ENCODE assay signal across 8 mouse cellular contexts in the genomic region with DNA sequence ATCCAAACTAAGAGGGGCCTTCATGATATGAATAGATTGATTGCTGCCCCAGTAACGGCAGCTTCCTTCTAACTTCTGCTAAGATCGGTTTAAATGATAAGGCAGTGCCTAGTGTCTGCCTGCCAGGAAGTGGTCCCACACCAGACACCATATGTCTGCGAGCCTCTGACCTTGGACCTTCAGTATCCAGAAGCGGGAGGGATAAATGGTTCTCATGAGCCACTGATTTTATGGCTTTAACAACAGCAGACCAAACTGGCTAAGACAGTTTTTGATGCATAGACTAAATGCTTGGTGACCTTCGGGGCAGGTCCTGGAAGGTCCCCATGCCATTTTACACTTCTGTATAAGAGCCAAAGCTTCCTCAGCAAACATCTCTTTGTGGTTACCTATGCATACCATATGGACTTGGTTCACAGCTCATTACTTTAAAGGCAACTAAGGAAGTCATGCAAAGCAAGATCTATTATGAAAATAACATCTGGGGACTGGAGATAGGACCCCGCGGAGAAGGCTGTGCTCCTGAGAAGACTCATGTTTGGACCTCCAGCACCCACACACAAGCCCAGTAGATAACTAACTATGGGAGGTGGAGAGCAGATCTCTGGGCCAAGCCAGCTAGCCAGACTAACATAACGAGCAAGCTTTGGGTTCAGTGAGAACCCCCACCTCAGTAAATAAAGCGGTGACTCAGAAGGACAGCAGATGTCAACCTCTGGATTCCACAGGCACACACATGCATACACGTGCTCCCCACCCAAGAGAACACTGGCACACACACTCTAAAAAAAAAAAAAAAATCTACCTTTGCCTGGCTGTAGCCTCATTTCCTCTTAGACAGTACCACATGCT. TPM values are rescaled to one million over a fixed set of nuclear protein-coding genes. Genes with fewer than 3 reads are reported as not detected.
DNase-seq lines count a peak whose midpoint lies in the region; ATAC-seq lines count a peak whose summit lies in the region.

No protein-coding gene starts in this region.

- intact Hi-C loops in heart, postnatal 36 days (cut with DNase I) = no loop called here
- intact Hi-C loops in left cerebral cortex, postnatal 14 days (cut with DNase I) = no loop called here

- DNase-seq in heart, adult 11 months = peak; percentile 90
- DNase-seq in heart, postnatal 36 days = no peak
- DNase-seq in CD4-positive helper T cell, adult 2 months (ENCODE audit: low read depth, low spot score) = peak; percentile 70
- no peak for DNase-seq in left cerebral cortex, postnatal 14 days (ENCODE audit: low spot score in 2 of 2)
- DNase-seq in layer of hippocampus, adult 9-10 months (ENCODE audit: low spot score) = no peak
- no peak for DNase-seq in frontal cortex, postnatal 10 days (ENCODE audit: low spot score in 2 of 2)

- ATAC-seq in erythroblast, adult 5-6 weeks (replicated peaks; ENCODE audit: low FRiP score, poor library complexity, severe bottlenecking) = peak; percentile 26; the same call in 1 of the 2 replicates
- ATAC-seq in megakaryocyte, adult 5-6 weeks (ENCODE audit: poor library complexity, severe bottlenecking) = peak; percentile 48

RNA-seq across cellular contexts. Expression of a gene that starts 26.5 kb away (rescaled TPM):
- 10 to 100 TPM; 51.7 to 57.9 TPM for total RNA-seq in heart, postnatal 36 days (2021)
- total RNA-seq in erythroblast, adult 5-6 weeks (2015; ENCODE audit: low replicate concordance) = 15.5 and 20.4 TPM in 2 replicates
- 2.9 and 6.1 TPM in 2 replicates for total RNA-seq in erythroblast, adult 5-6 weeks (2017; ENCODE audit: low replicate concordance)
- 62.0 and 64.1 TPM in 2 replicates for total RNA-seq in megakaryocyte, adult 5-6 weeks (2015)
- total RNA-seq in megakaryocyte, adult 5-6 weeks (2017) = 39.0 and 48.7 TPM in 2 replicates
- total RNA-seq in left cerebral cortex, postnatal 14 days (2021) = 10 to 100 TPM; 73.0 to 74.2 TPM

RNA-seq across cellular contexts. Expression of a gene that starts 36.8 kb away (rescaled TPM):
- total RNA-seq in heart, postnatal 36 days (2021) = 10 to 100 TPM; 30.3 to 38.7 TPM
- 2.5 and 10.7 TPM in 2 replicates for total RNA-seq in erythroblast, adult 5-6 weeks (2015; ENCODE audit: low replicate concordance)
- 11.7 TPM in 2 replicates for total RNA-seq in erythroblast, adult 5-6 weeks (2017; ENCODE audit: low replicate concordance)
- 22.1 and 22.2 TPM in 2 replicates for total RNA-seq in megakaryocyte, adult 5-6 weeks (2015)
- total RNA-seq in megakaryocyte, adult 5-6 weeks (2017) = 29.2 and 32.1 TPM in 2 replicates
- total RNA-seq in left cerebral cortex, postnatal 14 days (2021) = 10 to 100 TPM; 51.1 to 52.3 TPM

Comparison
In these comparisons a context has a peak if more than half of its experiments do, and no peak if none do; other contexts are left out.
1. DNase-seq: peak in heart, adult 11 months (single experiment) and CD4-positive helper T cell, adult 2 months (single experiment); none in heart, postnatal 36 days (0 of 2), left cerebral cortex, postnatal 14 days (0 of 2), layer of hippocampus, adult 9-10 months (single experiment) and frontal cortex, postnatal 10 days (0 of 2).